Mouse (Mus musculus) thymus, adult 2 months (tissue): ENCODE measurements around the gene Snd1.

Source experiments
- CTCF ChIP-seq: fragments of 200-500 bp; IDR thresholded peaks from 2 replicates; pipeline ENCODE4 v1.5.1; 2012; ENCODE audit warnings: mild to moderate bottlenecking, control low read depth, low read length, moderate library complexity, borderline replicate concordance; ENCODE audit not compliant: control insufficient read depth, poor library complexity, insufficient read depth; ENCODE audit errors: extremely low read depth
- POLR2A ChIP-seq: fragments of 200-500 bp; IDR thresholded peaks from 2 replicates; pipeline ENCODE4 v1.6.1; 2012; ENCODE audit warnings: mild to moderate bottlenecking, low read length, control low read depth, moderate library complexity; ENCODE audit not compliant: control insufficient read depth, poor library complexity, insufficient read depth; ENCODE audit errors: extremely low read depth

GRCm38 (mm10) chr6:28635531-28636348 is 160.8 kb downstream of the Snd1 start:
- TF ChIP-seq CTCF: no peak
- no peak for TF ChIP-seq POLR2A
